Mouse (Mus musculus) right cerebral cortex, adult 2 months (tissue): Measurements from ENCODE around the gene Gm39566.
"Not testable (repeated sequence)": the region's sequence is repeated elsewhere in the genome, so short reads cannot be mapped to it uniquely, and the experiment has no call there.

Experiments used
- DNase-seq, 2 experiments: peaks; one replicate each; pipeline ENCODE4 v3.0.0; 2021 to 2022; ENCODE audit warnings: low spot score in 2 of 2

The Gm39566 gene

DNA sequence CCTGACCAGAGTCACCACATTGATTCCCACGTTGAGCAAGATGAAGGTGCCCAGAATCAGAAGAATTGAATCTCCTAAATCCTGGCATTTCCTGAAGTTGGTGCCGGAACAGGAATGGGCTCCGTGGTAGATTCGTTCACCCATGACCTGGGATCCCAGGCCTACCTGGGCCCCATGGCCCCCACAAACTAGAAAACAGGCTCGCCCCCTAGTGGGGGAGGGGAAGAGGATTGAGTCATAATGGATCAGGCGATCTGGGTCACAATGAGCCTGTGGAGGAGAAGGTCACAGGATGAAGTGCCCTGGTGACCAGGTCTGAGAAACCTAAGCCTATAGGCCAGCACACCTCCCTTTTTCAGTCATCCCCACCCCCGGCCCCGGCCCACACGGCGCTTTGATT, at the start of gene Gm39566:
Gene Gm39566 (minus strand): TSS at position 144 of the 400 bp plus-strand sequence.
- no peak for DNase-seq

DNA sequence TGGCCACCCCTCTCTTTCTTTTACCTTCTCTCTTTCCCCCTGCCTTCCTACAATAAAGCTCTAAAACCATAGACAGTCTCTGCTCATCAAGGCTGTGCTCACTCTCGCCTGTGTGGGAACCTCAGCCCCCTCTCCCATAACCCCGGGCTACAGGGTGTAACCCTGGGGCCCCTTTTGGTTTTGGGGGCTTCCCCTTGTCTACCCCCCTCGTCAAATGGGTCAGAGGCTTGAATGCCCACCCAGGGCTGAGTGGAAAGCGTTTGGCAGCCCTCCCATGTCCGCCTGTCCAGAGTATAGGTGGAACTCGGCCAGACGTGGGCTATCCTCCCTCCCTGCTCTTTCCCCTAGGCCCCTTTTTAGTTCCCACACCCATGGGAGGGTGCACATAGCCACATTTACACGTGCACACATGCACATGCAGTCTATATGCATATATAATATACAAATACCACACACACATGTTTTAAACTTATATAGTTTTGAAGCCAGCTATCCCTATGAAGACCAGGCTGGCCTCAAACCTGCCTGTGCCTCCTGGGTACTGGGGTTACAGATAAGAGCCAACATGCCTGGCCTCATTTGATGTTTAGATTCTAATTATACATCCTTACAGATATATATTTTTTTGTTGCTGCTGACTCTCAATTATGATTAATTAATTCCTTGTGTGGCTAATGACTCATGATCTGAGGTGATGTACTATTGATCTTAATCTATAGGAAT, 49.2 kb upstream of the Gm39566 start:
- DNase-seq = no peak

DNA sequence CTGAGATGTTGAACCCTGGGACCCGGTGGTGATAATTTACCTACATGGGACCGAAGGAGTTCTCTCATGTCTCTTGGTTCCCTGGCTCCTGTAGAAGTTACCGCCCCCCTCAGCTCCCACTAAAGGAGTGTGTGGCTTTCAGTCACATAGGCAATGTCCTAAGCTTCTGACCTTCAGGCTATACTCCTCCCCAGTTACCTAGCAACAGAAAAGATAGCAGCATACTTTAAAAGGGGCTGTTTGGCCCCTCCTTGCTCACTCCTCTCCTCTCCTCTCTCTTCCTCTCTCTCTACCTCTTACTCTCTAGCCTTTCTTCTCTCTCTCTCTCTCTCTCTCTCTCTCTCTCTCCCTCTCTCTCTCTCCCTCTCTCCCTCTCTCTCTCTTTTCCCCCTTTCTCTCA, 48.6 kb upstream of the Gm39566 start:
- DNase-seq = not testable (repeated sequence)

DNA sequence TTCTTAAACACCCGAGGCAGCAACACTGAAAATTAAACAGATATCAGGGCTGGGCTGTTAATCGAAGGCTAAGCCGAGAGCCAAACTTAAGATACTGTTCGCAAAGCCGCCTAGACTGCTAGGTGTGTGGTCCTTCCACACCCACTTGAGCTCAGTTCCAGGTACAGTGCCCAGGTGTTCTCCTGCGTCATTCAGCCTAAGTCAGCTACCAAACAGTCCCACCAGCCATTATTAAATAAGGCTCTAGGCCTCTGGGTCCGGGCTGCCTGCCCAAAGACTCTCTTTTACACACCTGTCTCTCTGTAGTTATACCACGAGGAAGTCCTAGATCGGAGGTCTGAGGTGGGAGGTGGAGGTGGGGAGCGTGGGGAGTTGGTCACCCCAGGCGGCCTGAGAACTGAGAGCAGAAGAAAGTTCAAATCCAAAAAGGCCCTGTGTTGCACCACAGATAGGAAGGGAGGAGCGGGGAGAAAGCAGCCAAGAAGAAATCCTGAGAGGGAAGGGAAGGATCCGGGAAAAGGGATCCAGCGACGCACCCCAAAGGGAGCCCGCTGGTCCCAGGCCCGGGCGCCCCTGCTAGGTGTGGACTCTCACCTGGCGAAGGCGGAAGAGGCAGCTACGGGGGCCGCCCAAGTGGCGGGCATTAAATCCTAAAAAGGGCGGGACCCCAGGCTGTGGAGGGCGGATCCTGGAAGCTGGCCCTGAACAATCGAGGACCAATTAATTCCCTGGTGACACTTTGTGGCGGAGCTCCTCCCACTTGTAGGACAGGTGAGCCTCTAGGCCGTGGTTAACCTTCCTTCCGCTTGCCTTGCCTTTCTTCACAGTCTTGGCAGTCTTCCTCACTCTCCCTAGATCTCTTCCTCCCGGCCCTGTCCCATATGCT, 43.3 kb upstream of the Gm39566 start, which contains the start of gene Tnk1:
Gene Tnk1 (minus strand): TSS at position 618 of the 886 bp plus-strand sequence.
- DNase-seq = no peak

DNA sequence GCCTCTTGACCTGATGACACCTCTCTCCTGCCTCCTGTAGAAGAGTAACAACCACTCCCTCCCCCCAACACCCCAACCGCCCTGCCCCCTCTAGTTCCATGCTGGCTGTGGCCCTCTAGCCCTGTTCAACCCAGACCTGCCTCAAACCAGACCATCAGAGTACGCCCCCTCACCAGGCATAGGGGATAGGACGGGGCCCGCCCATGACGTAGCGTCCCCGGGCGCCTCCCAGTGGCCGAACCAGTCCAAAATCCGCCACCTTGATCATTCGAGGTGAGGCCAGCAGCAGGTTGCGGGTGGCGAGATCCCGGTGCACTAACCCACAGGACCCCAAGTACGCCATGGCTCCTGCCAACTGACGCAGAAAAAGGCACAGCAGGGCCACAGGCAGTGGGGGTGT, 40.2 kb upstream of the Gm39566 start:
- no peak for DNase-seq

DNA sequence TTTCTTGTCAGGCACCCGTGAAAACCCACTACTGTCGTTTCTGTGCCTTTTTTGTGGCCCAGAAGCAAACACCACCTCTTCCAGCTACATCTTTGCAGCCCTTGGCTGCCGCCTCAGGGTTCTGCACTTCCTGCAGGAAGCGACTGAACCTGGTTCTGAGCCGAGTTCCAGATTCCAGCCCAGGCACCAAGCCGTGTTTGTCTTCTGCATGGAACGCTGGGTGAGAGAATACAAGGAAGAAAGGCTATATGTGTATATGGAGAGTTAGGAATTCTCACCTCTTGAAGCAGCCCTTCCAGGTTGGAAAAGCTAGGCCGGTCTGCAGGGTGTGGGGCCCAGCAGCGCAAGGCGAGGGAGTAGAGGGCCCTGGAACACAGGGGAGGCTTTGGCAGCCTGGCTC, 39.6 kb upstream of the Gm39566 start:
- DNase-seq = no peak

DNA sequence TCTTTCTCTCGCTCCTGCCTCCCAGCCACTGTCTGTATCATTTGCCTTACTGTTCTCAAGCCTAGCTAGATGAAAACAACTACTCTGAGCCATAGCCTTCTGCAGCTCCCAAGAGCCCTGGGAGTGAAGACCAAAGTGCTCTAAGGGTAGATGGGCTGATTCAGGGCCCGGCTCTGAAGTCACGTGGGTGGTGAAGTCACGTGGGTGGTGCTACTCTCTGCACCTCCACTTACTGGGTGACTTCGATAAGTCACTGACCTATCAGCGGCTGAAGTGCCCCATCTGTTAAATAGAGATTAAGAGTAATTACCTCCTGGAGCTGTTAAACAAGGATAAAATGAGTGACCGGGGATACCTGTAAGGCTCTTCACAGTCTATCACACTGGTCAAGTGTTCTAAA, 38.9 kb upstream of the Gm39566 start:
- DNase-seq = no peak

DNA sequence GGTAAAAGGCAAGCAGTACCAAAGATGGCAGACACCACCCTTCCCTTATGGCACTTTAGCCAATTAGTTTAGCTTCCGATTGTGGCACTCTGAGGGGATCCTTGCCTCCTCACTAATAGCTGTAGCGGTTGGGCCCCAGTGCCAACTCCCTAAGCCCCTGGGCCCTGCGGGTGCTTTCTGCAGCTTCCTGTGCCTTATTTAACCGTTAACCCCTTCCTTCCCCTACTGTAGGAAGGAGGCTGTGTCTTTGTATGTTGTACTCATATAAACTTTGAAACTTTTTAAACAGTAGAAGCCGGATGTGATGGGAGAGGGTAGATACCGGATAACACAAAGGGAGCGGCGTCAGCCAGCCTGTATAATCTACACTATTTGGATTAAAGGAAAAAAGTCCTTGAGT, 35.7 kb upstream of the Gm39566 start:
- no peak for DNase-seq

DNA sequence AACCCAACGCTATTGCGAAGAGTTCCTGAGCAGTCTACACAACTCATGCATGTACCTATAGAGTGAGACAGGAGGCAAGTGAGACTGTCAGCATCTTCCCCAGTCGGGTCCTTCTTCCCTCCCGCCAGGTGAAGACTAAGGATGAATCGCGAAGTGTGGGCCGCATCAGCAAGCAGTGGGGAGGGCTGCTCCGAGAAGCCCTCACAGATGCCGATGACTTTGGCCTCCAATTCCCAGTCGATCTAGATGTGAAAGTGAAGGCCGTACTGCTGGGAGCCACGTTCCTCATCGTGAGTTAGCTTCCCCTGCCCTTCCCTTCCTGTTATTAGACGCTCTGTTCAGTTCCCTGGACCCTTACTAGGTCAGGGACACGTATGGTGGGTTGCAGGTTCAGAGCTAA, 34.8 kb upstream of the Gm39566 start:
- no peak for DNase-seq

DNA sequence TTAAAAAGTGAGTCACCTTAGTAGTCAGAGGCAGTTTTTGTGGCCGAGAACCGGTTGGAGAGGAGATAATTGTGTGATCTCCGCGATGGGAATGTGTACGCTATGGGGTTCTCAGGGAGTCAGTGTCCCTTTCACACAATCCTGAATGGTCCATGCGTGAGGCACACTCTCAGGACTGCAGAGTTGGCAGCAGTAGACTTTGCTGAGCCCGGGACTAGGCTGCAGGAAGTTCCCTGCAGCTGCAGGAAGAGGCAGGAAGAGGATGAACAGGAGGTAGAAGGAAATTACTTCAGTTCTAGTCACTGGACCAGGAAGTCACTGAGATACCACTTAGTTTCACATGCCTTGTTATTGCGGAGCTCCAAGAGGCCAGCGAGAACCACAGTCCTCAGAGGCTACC, 34.0 kb upstream of the Gm39566 start:
- DNase-seq = no peak

DNA sequence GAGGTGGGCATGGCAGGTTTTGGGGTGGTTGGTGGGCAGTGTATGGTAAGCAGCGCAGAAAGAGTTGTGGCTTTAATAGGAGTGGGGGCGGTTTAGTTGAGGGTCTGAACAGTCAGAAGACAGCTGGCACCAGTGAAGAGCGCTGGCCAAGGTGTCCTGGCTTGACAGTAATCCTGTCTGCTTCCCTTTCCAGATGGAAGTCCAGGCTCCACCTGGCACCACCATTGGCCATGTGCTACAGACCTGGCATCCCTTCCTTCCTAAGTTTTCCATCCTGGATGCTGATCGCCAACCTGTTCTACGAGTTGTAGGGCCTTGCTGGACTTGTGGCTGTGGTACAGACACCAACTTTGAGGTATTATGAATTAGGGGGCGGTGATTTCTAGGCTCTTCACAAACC, 32.9 kb upstream of the Gm39566 start:
- DNase-seq = no peak

DNA sequence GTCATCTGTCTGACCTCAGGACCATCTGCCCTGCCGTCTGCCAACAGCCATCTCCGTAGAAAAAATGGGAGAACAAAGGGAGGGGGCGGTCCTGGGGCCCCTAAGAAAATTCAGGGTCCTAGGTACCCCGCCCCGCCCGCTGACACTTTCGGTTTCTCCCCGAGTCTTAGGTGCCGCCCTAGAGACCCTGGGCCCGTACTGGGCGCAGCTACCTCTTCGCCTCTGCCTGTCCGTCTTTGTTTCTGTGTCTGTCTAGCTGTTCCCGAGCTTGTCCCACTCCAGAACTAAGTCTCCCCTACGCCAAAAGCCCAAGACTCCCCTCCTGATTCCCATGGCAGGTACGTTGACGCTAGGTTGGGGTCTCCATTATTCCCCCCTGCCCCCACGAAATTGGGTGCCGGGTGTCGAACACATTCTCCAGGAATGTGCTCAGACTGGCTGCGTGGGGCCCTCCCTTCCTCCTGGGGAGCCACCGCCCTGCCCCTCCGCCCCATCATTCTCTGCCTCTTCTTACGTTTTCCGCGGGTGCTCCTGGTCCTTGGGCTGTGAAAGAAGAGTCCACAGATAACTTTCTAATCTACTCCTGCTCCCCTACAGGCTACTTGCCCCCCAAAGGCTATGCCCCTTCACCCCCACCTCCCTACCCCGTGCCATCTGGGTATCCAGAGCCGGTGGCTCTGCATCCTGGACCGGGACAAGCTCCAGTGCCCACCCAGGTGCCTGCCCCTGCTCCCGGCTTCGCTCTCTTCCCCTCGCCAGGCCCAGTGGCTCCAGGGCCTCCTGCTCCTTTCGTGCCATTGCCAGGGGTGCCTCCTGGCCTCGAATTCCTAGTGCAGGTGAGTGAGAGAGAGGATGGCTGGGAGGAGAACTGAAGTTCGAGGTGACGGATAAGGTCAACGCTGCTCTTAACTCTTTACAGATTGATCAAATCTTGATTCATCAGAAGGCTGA, 31.9 kb upstream of the Gm39566 start:
- no peak for DNase-seq

DNA sequence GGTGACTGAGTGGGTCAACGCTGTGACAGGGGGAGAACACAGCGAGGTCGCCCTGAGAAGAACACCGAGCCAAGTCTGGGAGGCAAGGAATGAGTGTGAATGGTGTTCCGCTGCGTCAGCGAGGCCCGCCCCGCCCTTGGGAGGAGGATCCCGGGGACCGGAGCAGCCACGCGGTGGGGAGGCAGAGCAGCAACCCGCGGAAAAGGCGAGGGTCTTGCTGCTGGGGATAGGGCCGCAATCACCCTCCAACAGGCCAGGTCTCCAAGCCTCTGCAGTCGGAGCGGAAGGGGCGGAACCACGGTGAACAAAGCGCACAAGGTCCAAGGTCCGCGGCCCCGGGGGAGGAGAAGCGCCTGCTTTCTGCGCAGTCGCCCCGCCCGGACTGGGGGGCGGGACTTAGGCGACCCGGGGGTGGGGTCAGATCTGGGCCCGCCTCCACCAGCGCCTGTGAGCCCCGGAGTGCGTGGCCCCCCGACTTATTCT, 31.1 kb upstream of the Gm39566 start, which contains the start of gene Plscr3:
Gene Plscr3 (plus strand): TSS at position 179 of the 483 bp plus-strand sequence.
- peak; percentile 80 to 90 for DNase-seq

DNA sequence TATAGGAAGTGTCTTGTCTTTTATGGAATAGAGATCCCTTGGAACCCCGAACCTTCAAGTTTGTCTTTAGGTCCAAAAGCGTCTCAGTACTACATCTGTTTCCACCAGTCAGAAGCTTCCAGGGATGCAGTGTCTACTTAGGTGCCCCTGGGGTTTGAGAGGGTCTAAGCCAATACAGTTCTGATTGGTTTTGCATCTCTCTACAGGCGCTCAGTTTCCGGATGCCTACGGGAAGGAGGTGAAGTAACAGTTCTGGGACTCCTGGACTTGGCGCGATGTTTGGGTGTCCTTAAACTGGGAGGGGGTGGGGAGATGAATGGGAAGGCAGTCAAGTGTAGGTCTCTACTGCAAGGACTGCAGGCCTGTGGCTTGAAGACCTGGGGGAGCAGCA, 23.6 kb upstream of the Gm39566 start:
- no peak for DNase-seq

DNA sequence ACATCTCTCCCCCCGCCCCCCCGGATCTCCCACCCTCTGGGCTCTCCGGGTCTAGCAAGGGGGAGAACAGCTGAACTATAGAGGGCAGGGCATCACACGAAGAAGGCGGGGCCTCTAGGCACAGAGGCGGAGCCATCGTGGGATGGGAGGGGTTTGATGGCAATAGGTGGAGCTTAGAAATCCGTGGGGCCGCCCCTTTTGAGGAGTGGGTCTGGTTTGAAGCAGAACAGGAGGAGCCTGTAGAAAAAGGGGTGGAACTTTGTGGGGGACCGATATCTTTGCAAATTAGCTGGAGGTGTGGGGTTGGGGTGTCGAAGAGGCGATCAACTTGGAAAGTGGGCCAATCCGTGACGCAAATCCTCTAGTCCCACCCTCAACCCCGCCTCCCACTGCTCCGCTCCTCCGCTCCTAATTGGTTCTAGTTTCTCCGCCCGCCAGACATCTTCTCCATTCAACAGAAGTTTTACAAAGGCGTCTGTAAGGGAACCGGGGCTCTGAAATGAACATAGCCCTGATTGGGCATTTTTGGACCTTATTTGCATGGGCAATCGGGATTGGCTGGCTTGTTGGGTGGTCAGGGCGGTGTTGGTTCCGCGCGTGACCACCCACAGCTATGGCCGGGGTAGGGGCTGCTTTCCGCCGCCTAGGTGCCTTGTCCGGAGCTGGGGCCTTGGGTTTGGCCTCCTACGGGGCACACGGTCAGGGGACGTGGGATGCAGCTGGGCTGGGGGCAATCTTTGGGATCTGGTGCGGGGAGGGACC, 23.0 kb upstream of the Gm39566 start, which contains the start of gene Tmem256:
Gene Tmem256 (plus strand): TSS at position 563 of the 762 bp plus-strand sequence.
- DNase-seq = peak; percentile 96 to 97

DNA sequence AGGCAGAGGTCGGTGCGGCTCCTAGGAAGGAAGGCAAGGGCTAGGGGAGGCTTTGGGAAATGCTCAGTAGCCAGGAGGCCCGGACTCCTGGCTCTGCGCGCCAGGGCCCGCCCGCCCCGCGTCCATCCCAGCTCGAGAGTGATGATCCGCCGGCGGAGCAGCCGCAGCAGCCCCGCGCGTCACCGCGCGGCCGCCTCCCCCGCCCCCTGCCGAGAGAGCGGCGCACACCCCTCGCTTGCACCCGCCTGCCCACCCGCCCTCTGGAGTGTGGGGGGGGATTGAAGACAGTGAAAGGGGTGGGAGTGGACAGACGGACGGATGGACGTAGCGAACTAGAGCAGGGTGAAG, 22.5 kb upstream of the Gm39566 start, which contains the start of gene Nlgn2:
Gene Nlgn2 (minus strand): TSS at position 181 of the 348 bp plus-strand sequence.
- no peak for DNase-seq

DNA sequence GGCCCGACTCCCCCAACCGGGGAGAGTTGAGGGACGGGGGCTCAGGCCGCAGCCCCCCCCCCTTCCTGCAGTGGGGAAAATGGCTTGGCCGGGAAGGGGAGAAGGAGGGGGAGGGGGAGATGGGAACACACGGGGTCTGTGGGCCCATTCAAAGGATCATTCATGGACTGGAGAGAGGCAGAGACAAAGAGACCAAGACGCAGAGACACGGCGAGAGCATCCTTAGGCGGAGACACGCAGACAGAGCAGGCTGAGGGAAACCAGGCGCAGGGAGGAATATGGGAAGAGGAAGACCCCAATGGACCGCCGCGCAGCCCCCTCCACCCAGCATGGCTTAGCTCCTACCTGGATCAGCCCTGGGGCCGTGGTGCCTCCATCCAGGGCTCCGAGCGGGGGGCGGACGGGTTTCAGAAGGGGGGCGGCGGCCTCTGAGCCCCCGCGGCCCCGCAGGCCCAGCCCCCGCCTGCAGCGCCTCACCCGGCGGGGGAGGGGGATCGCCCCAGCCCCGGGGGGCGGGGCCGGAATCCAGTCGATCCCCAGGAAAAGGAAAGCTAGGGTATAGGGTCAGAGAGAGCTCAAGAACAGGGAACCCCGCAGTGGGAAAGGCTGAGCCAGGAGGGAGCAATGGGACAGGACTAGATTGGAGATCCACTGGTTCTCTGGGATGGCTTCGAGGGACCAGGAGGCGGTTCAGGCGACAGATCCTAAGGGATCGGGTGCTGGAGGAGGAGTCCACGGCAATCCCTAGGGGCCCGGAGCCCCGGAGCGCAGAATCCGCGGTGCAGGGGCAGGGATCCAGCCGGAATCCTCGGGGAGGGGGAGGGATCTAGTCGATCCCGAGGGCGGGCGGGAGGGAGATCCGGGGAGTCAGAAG, 21.8 kb upstream of the Gm39566 start:
- peak; percentile 48 to 60 for DNase-seq

DNA sequence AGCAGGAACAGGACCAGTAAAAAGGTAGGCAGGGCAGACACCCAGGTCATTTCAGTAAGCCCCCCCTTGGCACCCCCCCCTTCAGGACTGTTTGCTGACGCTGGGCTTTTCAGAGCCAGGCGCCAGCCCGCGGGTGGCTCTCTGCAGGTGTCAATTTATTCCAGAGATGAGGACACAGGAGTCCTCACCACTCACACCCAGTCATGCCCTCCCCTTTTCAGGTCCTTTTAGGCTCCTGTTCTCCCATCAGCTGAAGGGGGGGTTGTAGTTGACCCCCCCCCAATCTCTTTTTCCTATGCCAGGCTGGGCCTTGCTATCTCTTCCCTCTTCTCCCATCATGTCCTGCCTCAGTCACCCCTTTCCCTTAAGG, 20.9 kb upstream of the Gm39566 start:
- no peak for DNase-seq

DNA sequence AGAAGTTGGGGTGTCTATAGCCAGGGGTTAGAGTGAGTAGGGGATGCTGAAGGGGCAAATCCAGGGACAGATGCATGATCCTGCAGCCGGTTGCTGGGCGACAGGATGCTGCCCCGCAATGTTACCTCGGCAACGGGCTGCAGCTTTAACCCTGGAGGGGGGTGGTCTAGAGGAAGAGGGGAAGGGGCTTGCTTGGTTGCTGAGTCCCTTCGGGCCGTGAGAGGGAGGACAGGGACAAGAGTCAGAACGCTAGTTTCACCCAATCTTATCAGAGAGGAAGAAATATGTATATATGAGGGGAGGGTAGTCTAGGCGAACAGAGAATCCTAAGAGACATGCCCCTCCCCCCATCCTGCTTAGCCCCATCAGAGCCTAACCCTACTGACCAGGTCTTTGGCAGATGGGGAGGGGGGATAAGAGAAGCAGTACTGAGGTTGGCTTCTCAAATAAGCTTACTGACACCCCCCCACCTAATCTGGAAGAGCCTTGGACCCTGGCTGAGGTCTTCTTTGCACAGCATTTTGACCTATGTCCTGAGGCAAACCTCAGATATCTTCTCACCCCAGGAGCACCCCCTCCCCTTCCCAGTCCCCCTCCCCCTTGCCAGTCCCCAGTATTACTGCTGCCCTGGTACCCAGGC, 20.3 kb upstream of the Gm39566 start:
- no peak for DNase-seq
